Mouse (Mus musculus) ES-E14 (cell line): ENCODE data around the gene Rufy1. TPM values are rescaled to one million over a fixed set of nuclear protein-coding genes. Genes with fewer than 3 reads are reported as not detected.

ENCODE experiments used
- DNase-seq: peaks from one replicate; pipeline ENCODE4 v3.0.0-alpha.2; 2013; ENCODE audit warnings: low read depth, low spot score
- H3K27ac ChIP-seq: 2 replicates; pipeline ENCODE4 v1.5.1; 2012; ENCODE audit warnings: low read depth, mild to moderate bottlenecking, low read length, moderate library complexity, mixed read lengths; ENCODE audit not compliant: poor library complexity, insufficient read depth, severe bottlenecking
- H3K36me3 ChIP-seq: 2 replicates; pipeline ENCODE4 v1.6.1; 2012; ENCODE audit warnings: mild to moderate bottlenecking, low read length, moderate library complexity, mixed read lengths; ENCODE audit not compliant: control insufficient read depth, poor library complexity, insufficient read depth, severe bottlenecking
- H3K4me1 ChIP-seq, 2 experiments: fragments of 150-350 bp in 1 of 2; sonication (generic) in 1 of 2; 2 replicates each; pipeline ENCODE4 v1.6.1; 2012; ENCODE audit warnings: low read length in 2 of 2, mild to moderate bottlenecking in 1 of 2, mixed read lengths in 1 of 2; ENCODE audit not compliant: control insufficient read depth in 2 of 2, insufficient read depth in 2 of 2, poor library complexity in 1 of 2
- H3K4me3 ChIP-seq, 2 experiments: fragments of 150-350 bp in 1 of 2; sonication (generic) in 1 of 2; 2 replicates each; pipeline ENCODE4 v1.5.1; 2012; ENCODE audit warnings: low read length in 2 of 2, low read depth in 1 of 2, mild to moderate bottlenecking in 1 of 2, mixed read lengths in 1 of 2; ENCODE audit not compliant: insufficient read depth in 1 of 2, poor library complexity in 1 of 2, severe bottlenecking in 1 of 2
- H3K9ac ChIP-seq: 2 replicates; pipeline ENCODE4 v1.6.1; 2012; ENCODE audit warnings: low read depth, mild to moderate bottlenecking, low read length, mixed read lengths; ENCODE audit not compliant: poor library complexity, insufficient read depth, severe bottlenecking
- H3K9me3 ChIP-seq: fragments of 150-350 bp; sonication (generic); 2 replicates; pipeline ENCODE4 v1.6.1; 2012; ENCODE audit warnings: low read depth, mild to moderate bottlenecking, low read length; ENCODE audit not compliant: control insufficient read depth, insufficient read depth
- CHD2 ChIP-seq: IDR thresholded peaks from 2 replicates; pipeline ENCODE4 v1.6.1; 2014; ENCODE audit warnings: mild to moderate bottlenecking, low read depth, low read length, inconsistent platforms
- HCFC1 ChIP-seq: IDR thresholded peaks from 2 replicates; pipeline ENCODE4 v1.6.1; 2012; ENCODE audit warnings: low read length, inconsistent platforms, borderline replicate concordance; ENCODE audit not compliant: insufficient read depth
- MAFK ChIP-seq: IDR thresholded peaks from 2 replicates; pipeline ENCODE4 v1.6.1; 2014; ENCODE audit warnings: mild to moderate bottlenecking, low read depth, low read length, inconsistent platforms; ENCODE audit not compliant: insufficient read depth
- ZC3H11A ChIP-seq: IDR thresholded peaks from 2 replicates; pipeline ENCODE4 v1.6.1; 2012; ENCODE audit warnings: low read depth, mild to moderate bottlenecking, inconsistent platforms, low read length, borderline replicate concordance
- ZNF384 ChIP-seq: IDR thresholded peaks from 2 replicates; pipeline ENCODE4 v1.6.1; 2012; ENCODE audit warnings: low read depth, low read length, inconsistent platforms
- in situ Hi-C, 2 experiments: fragments of 600-800 bp; cut with MboI; formaldehyde crosslinking; loops; one replicate each; pipeline ENCODE4 v1.15.1; 2025; ENCODE audit warnings: low sequenced_read_pairs in 2 of 2, inconsistent platforms in 1 of 2; ENCODE audit not compliant: unreplicated experiment in 2 of 2
- total RNA-seq: library from RNA; depleted of rRNA; stranded (reverse); fragments of 300-350 nt; gene quantifications from 2 replicates; pipeline ENCODE4 v1.2.3, GENCODE M21; 2012

Gene Rufy1
- total RNA-seq, 1 experiment: 11.2 TPM

DNA sequence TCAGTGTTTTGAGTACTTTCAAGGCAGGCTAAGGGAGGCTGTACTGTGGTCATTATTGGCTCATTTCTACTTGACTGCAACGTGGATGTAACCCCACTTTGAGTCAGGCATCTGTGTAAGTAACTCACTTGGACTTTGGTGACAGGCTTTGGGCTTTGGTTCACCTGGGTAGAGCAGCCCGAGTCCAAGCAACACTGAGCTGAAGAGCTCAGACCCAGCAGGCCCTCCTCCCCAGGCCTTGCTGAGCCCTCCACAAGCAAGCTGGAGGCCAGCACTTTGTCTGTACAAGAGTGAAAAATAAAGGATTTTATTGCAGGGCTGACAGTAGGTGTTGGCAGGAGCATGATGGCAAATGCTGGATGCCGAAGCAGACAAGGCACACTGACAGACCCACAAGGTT, 41.9 kb downstream of the Rufy1 start:
- peaks cover 12 to 18% of the 10 kb centered on the region in 2 experiments; a peak in 3 of 4 replicates for H3K4me1 ChIP-seq
- H3K4me3 ChIP-seq: no peak overlapping the region
- peaks cover 10% of the 10 kb centered on the region for H3K36me3 ChIP-seq
- in situ Hi-C loops: loop anchor here in 1 of 2 experiments (5.0 kb wide), 1 partner anchor 87 kb away; no protein-coding TSS in a partner anchor
- H3K9ac ChIP-seq: no peak overlapping the region
- no peak for DNase-seq
- no peak overlapping the region for H3K27ac ChIP-seq
- H3K9me3 ChIP-seq: no peaks in the 10 kb centered on the region
- TF ChIP-seq ZC3H11A: no peak
- TF ChIP-seq ZNF384: no peak
- 0 out of 2 replicates have a peak, but pooled peaks have one; percentile 39 for TF ChIP-seq MAFK

DNA sequence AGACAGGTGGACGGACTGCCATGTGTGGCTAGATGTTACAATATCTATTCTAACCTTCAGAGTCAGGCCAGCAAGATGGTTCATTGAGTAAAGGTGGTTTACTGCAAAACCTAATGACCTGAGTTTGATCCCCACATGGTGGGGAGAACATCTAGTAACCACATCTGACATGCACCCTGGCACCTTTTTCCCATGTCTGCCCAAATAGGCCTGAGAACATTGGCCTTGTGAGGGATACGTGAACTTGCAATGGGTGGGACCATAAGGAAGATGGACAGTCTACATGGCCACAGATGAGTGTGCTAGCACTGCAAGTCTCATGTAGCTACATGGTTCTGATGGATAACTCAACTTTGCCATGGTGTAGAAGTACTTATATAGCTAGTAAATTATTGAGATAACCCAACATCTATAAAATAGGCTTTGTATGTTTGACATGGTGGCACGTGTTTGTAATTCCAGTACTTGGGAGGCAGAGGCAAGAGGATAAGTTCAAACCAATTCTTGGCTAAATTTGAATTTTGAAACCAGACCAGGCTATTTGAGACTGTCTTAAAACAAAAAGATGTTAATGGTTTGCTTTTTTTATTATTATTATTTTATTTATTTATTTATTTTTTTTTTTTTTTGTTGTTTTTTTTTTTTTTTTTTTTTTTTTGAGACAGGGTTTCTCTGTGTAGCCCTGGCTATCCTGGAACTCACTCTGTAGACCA, 42.6 kb downstream of the Rufy1 start:
- Histone ChIP-seq H3K27ac (no peak overlapping the region), H3K9me3 (no peaks in the 10 kb centered on the region), H3K4me1 (peaks cover 12 to 18% of the 10 kb centered on the region in 2 experiments; a peak in 3 of 4 replicates), H3K4me3 (no peak overlapping the region), H3K36me3 (peaks cover 13% of the 10 kb centered on the region), H3K9ac (no peak overlapping the region)
- TF ChIP-seq ZNF384: peak; percentile 88; the same call in 1 of the 2 replicates
- no peak for TF ChIP-seq MAFK
- TF ChIP-seq HCFC1: no peak
- TF ChIP-seq ZC3H11A: no peak
- in situ Hi-C loops: loop anchor here in 1 of 2 experiments (5.0 kb wide), 1 partner anchor 86 kb away; no protein-coding TSS in a partner anchor
- no peak for DNase-seq

GRCm38 (mm10) chr11:50387697-50388096, 43.2 kb downstream of the Rufy1 start:
- in situ Hi-C loops: loop anchor here in 1 of 2 experiments (5.0 kb wide), 1 partner anchor 85 kb away; no protein-coding TSS in a partner anchor
- TF ChIP-seq MAFK (no peak), HCFC1 (no peak), CHD2 (no peak), ZC3H11A (no peak)
- Histone ChIP-seq H3K27ac (no peak overlapping the region), H3K4me3 (no peak overlapping the region), H3K9ac (no peak overlapping the region), H3K36me3 (peaks cover 18% of the 10 kb centered on the region), H3K4me1 (peaks cover 12 to 18% of the 10 kb centered on the region in 2 experiments; a peak in 3 of 4 replicates), H3K9me3 (no peaks in the 10 kb centered on the region)
- DNase-seq: no peak

DNA sequence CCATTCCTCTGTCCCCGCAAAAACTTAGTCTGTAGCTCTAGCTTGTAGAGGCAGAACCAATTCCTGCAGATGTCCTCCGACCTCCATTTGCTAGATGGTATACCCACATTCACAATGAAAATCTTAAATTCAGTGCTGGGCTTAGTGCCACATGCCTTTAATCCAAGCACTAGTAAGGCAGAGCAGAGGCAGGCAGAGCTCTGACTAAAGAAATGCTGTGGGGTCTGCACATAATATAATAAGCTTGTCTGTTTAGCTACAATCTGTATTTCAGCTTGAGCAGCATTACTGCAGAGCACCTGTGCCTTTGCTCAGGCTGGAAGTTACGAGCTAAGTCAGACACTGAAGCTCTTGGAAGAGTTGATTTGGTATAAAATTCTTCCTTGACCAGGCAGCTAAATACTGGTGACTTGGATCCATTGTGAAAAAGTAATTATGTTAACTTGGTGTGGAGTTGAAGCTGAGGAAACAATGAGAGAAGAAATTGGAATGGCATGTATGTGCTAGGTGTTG, 43.7 kb downstream of the Rufy1 start:
- DNase-seq: no peak
- no peak; the same call in 1 of the 2 replicates for TF ChIP-seq CHD2
- no peak for TF ChIP-seq MAFK
- Histone ChIP-seq H3K9me3 (no peaks in the 10 kb centered on the region), H3K4me3 (no peak overlapping the region), H3K27ac (no peak overlapping the region), H3K36me3 (peaks cover 22% of the 10 kb centered on the region), H3K4me1 (peaks cover 12 to 18% of the 10 kb centered on the region in 2 experiments; a peak in 3 of 4 replicates), H3K9ac (no peak overlapping the region)
- in situ Hi-C loops: loop anchor here in 1 of 2 experiments (5.0 kb wide), 1 partner anchor 85 kb away; no protein-coding TSS in a partner anchor

- no peak for DNase-seq
- peaks cover 0 to 7% of the 10 kb centered on the region in 2 experiments; a peak in 3 of 4 replicates for H3K4me1 ChIP-seq
- no peak overlapping the region for H3K27ac ChIP-seq
- in situ Hi-C loops: no loop called here
- no peak for TF ChIP-seq MAFK
- no peak for TF ChIP-seq ZC3H11A
- no peak for TF ChIP-seq HCFC1
- no peak for TF ChIP-seq ZNF384
- TF ChIP-seq CHD2: no peak
- H3K9me3 ChIP-seq: no peaks in the 10 kb centered on the region
- peaks cover 31% of the 10 kb centered on the region for H3K36me3 ChIP-seq
- H3K9ac ChIP-seq: no peak overlapping the region
- H3K4me3 ChIP-seq: peak overlapping the region in 1 of 2 experiments; percentile 33; a peak in 2 of 4 replicates
Measured at GRCm38 (mm10) chr11:50381311-50381710, 49.6 kb downstream of the Rufy1 start.
